Mouse (Mus musculus) telencephalon, adult 2 months (tissue): ENCODE data around the gene Dcp1b.

ENCODE experiments used
- DNase-seq: peaks from one replicate; pipeline ENCODE4 v3.0.0-alpha.2; 2011; ENCODE audit warnings: low read depth, low spot score

The Dcp1b gene

GRCm38 (mm10) chr6:119175078-119175853 is at the start of gene Dcp1b:
Gene Dcp1b, plus strand, starts transcription at chr6:119175253.
- DNase-seq: peak; percentile 90

- no peak for DNase-seq
These were observed 48.1 kb upstream of the Dcp1b start for GRCm38 (mm10) chr6:119126991-119127390.

- no peak for DNase-seq
These were observed 47.0 kb upstream of the Dcp1b start for GRCm38 (mm10) chr6:119128076-119128475.

- DNase-seq: no peak
These were observed 46.5 kb upstream of the Dcp1b start for GRCm38 (mm10) chr6:119128521-119128920.

GRCm38 (mm10) chr6:119129664-119130063 is 45.4 kb upstream of the Dcp1b start:
- DNase-seq: no peak

- no peak for DNase-seq
These were observed 42.8 kb upstream of the Dcp1b start for GRCm38 (mm10) chr6:119132111-119132735.

- no peak for DNase-seq
These were observed 42.2 kb upstream of the Dcp1b start for GRCm38 (mm10) chr6:119132863-119133262.

GRCm38 (mm10) chr6:119137768-119138167 is 37.3 kb upstream of the Dcp1b start:
- DNase-seq: no peak

- no peak for DNase-seq
These were observed 35.5 kb upstream of the Dcp1b start for GRCm38 (mm10) chr6:119139561-119139960.

- DNase-seq: no peak
These were observed 29.9 kb upstream of the Dcp1b start for GRCm38 (mm10) chr6:119145109-119145508.

GRCm38 (mm10) chr6:119165677-119166076 is 9.4 kb upstream of the Dcp1b start:
- no peak for DNase-seq

- DNase-seq: no peak
These were observed 562 bp upstream of the Dcp1b start for GRCm38 (mm10) chr6:119174307-119175074.

- no peak for DNase-seq
These were observed 1.1 kb downstream of the Dcp1b start for GRCm38 (mm10) chr6:119176103-119176502.

GRCm38 (mm10) chr6:119177101-119177500 is 2.0 kb downstream of the Dcp1b start:
- no peak for DNase-seq

GRCm38 (mm10) chr6:119180188-119180587 is 5.1 kb downstream of the Dcp1b start:
- DNase-seq: no peak

GRCm38 (mm10) chr6:119182211-119182610 is 7.2 kb downstream of the Dcp1b start:
- no peak for DNase-seq

GRCm38 (mm10) chr6:119183781-119184180 is 8.7 kb downstream of the Dcp1b start:
- no peak for DNase-seq

GRCm38 (mm10) chr6:119186658-119187057 is 11.6 kb downstream of the Dcp1b start:
- no peak for DNase-seq

- DNase-seq: no peak
These were observed 12.6 kb downstream of the Dcp1b start for GRCm38 (mm10) chr6:119187631-119188030.

- peak; percentile 48 for DNase-seq
These were observed 16.4 kb downstream of the Dcp1b start for GRCm38 (mm10) chr6:119191478-119191877.

- DNase-seq: no peak
These were observed 18.6 kb downstream of the Dcp1b start for GRCm38 (mm10) chr6:119193571-119194154.

GRCm38 (mm10) chr6:119194161-119194560 is 19.1 kb downstream of the Dcp1b start:
- DNase-seq: no peak
